Mouse (Mus musculus) central nervous system, embryonic 11.5 days (tissue): ENCODE measurements around the gene 0610040J01Rik. TPM values are rescaled to one million over a fixed set of nuclear protein-coding genes. Genes with fewer than 3 reads are reported as not detected.

ENCODE experiments used
- polyA plus RNA-seq: library from polyadenylated mRNA; depleted of rRNA; stranded (reverse); fragments of >200 nt; gene quantifications from 2 replicates; pipeline ENCODE4 v1.2.3, GENCODE M21; 2012; rRNA removed

0610040J01Rik gene
- 1.1 and 1.9 TPM in 2 replicates for polyA plus RNA-seq

DNA sequence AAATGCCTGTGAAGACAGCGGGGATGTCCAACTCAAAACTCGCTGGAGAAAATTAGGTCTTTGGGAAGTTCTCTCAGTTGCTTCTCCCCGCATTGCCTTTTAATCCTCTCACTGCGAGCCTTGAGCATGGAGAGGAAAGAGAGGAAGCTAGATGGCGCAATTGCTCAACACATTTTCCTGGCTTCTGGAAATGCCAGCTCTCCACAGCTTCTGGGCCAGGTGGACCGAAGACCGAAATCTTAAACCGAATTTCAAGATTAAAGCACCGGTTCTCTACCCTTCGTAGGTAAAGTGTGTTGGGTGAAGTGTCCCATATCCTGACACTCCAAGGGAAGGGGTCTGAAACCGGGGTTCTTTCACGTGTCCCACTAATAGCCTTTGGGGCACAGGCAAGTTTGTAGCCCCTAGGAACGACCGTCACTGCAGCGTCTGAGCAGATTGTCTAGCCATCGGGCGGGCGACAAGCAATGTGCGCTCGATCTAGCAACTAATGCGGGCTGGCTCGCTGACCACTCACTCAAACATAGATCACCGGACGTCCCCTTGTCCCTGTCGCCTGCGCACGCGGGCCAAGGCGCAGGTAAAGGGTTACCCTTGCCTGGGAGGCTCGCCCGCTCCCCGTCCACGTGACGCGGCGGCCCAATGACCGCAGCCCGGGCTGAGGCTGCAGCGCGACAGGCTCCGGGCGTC, at the start of gene 0610040J01Rik:
Gene 0610040J01Rik, plus strand, starts transcription at position 545 of the 690 bp plus-strand sequence.

Other genes with a start within 250 kb of the 0610040J01Rik start
- 0.95 and 1.6 TPM in 2 replicates for gene Nwd2, start 163.3 kb upstream of the 0610040J01Rik start, polyA plus RNA-seq
- gene Rell1, start 156.5 kb downstream of the 0610040J01Rik start, polyA plus RNA-seq: 9.7 and 11.5 TPM in 2 replicates